Mouse (Mus musculus): Measurements from ENCODE around the gene Slc45a3. TPM values are rescaled to one million over a fixed set of nuclear protein-coding genes. Genes with fewer than 3 reads are reported as not detected.

The Slc45a3 gene
- polyA plus RNA-seq, 1 experiment: 4.3 TPM

DNA sequence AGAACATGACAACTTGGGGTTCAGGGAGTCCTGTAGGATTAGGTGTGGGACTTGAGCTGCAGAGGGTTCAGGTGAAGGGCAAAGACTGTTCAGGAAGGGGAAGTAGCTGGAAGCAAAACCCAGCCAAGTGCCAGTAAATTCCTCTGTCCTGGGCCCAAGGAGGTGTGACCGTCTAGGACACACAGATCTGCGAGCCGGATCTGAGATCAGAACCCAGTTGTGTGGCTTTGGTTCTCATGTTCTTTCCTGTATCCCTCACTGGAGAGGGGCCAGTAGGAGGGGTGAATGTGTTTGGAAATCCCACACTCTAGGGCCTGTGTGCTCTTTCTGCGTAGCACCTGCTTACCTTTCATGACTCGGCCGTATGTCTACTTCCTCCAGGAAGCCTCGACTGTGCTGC is 4.6 kb downstream of the Slc45a3 start:
- Histone ChIP-seq H3K27me3 (ENCODE audit: control insufficient read depth, insufficient read depth, low read length) (peaks cover 1% of the 10 kb centered on the region; the same call in 1 of the 2 replicates), H3K4me3 (replicated peaks; ENCODE audit: insufficient read depth, low read depth, low read length) (no peak overlapping the region), H3K27ac (ENCODE audit: insufficient read depth, low read length) (no peak overlapping the region), H3K4me1 (ENCODE audit: control insufficient read depth, insufficient read depth, low read length) (no peaks in the 10 kb centered on the region; the same call in 1 of the 2 replicates)
- TF ChIP-seq POLR2A (IDR thresholded peaks at IDR 0.05; ENCODE audit: borderline replicate concordance, insufficient read depth, low read length): no peak
- no peak for TF ChIP-seq CTCF (IDR thresholded peaks at IDR 0.05; ENCODE audit: borderline replicate concordance, insufficient read depth, low read depth, low read length)
- no peak for DNase-seq
- WGBS: 88% methylated on average over 7 of the region's 7 CpGs

- H3K4me1 ChIP-seq (ENCODE audit: control insufficient read depth, insufficient read depth, low read length): no peaks in the 10 kb centered on the region; the same call in 1 of the 2 replicates
- no peak for DNase-seq
- peaks cover under 1% of the 10 kb centered on the region; the same call in 1 of the 2 replicates for H3K27me3 ChIP-seq (ENCODE audit: control insufficient read depth, insufficient read depth, low read length)
- H3K27ac ChIP-seq (ENCODE audit: insufficient read depth, low read length): no peak overlapping the region
- H3K4me3 ChIP-seq (replicated peaks; ENCODE audit: insufficient read depth, low read depth, low read length): no peak overlapping the region
- WGBS: 27% methylated on average over 3 of the region's 3 CpGs
- TF ChIP-seq POLR2A (IDR thresholded peaks at IDR 0.05; ENCODE audit: borderline replicate concordance, insufficient read depth, low read length): no peak
- no peak for TF ChIP-seq CTCF (IDR thresholded peaks at IDR 0.05; ENCODE audit: borderline replicate concordance, insufficient read depth, low read depth, low read length)
These were observed 5.8 kb downstream of the Slc45a3 start for GRCm38 (mm10) chr1:131968556-131968955.

- H3K27ac ChIP-seq (ENCODE audit: insufficient read depth, low read length): no peak overlapping the region
- DNase-seq: no peak
- no peaks in the 10 kb centered on the region; the same call in 1 of the 2 replicates for H3K4me1 ChIP-seq (ENCODE audit: control insufficient read depth, insufficient read depth, low read length)
- no peaks in the 10 kb centered on the region; the same call in 1 of the 2 replicates for H3K27me3 ChIP-seq (ENCODE audit: control insufficient read depth, insufficient read depth, low read length)
- no peak for TF ChIP-seq CTCF (IDR thresholded peaks at IDR 0.05; ENCODE audit: borderline replicate concordance, insufficient read depth, low read depth, low read length)
- no peak for TF ChIP-seq POLR2A (IDR thresholded peaks at IDR 0.05; ENCODE audit: borderline replicate concordance, insufficient read depth, low read length)
- 51% methylated on average over 6 of the region's 6 CpGs for WGBS
- H3K4me3 ChIP-seq (replicated peaks; ENCODE audit: insufficient read depth, low read depth, low read length): no peak overlapping the region
These were observed 6.2 kb downstream of the Slc45a3 start for GRCm38 (mm10) chr1:131968983-131969382.

DNA sequence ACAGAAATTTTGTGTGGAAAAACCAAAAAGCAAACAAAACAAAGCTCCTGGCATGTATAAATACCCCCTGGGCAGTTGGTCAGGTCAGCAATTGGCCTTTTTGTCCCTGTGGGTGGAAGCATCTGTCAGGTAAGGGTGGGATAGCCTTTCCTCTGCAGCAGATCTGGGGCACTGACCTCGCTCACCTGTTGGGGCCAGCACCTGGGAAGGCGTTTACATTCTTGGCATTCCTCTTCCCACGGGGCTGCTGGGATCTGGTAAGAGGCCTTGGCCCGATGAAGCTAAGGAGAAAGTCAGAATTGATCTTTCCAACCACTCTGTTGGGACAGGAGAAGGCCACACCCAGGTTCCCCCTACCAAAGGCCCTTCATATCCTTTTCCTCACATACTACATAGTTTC is 7.1 kb downstream of the Slc45a3 start:
- Histone ChIP-seq H3K27me3 (ENCODE audit: control insufficient read depth, insufficient read depth, low read length) (no peaks in the 10 kb centered on the region), H3K4me3 (replicated peaks; ENCODE audit: insufficient read depth, low read depth, low read length) (no peak overlapping the region), H3K27ac (ENCODE audit: insufficient read depth, low read length) (no peak overlapping the region), H3K4me1 (ENCODE audit: control insufficient read depth, insufficient read depth, low read length) (no peaks in the 10 kb centered on the region; the same call in 1 of the 2 replicates)
- no peak for DNase-seq
- 75% methylated on average over 4 of the region's 4 CpGs for WGBS
- TF ChIP-seq CTCF (IDR thresholded peaks at IDR 0.05; ENCODE audit: borderline replicate concordance, insufficient read depth, low read depth, low read length): no peak
- TF ChIP-seq POLR2A (IDR thresholded peaks at IDR 0.05; ENCODE audit: borderline replicate concordance, insufficient read depth, low read length): no peak

DNA sequence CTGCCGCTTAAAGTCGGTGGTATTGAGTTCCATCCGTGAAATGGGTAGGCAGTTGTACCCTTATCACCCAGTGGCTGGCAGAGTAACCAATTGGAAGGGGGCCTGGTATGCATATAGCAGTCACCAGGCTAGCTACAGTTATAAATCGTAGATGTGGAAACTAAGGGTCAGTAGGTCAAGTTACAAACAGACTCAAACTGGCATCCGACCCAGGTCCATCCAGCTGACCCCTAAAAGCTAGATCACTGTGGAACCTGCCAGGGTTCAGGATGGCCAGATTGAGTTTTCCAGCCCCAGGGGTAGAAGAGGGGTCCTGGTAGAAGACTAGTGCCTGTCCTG is 7.5 kb downstream of the Slc45a3 start:
- Histone ChIP-seq H3K27ac (ENCODE audit: insufficient read depth, low read length) (no peak overlapping the region), H3K27me3 (ENCODE audit: control insufficient read depth, insufficient read depth, low read length) (no peaks in the 10 kb centered on the region), H3K4me1 (ENCODE audit: control insufficient read depth, insufficient read depth, low read length) (no peaks in the 10 kb centered on the region; the same call in 1 of the 2 replicates), H3K4me3 (replicated peaks; ENCODE audit: insufficient read depth, low read depth, low read length) (no peak overlapping the region)
- no peak for DNase-seq
- no peak for TF ChIP-seq POLR2A (IDR thresholded peaks at IDR 0.05; ENCODE audit: borderline replicate concordance, insufficient read depth, low read length)
- no peak for TF ChIP-seq CTCF (IDR thresholded peaks at IDR 0.05; ENCODE audit: borderline replicate concordance, insufficient read depth, low read depth, low read length)
- 76% methylated on average over 5 of the region's 5 CpGs for WGBS

- DNase-seq: no peak
- Histone ChIP-seq H3K4me1 (ENCODE audit: control insufficient read depth, insufficient read depth, low read length) (no peaks in the 10 kb centered on the region; the same call in 1 of the 2 replicates), H3K4me3 (replicated peaks; ENCODE audit: insufficient read depth, low read depth, low read length) (no peak overlapping the region), H3K27me3 (ENCODE audit: control insufficient read depth, insufficient read depth, low read length) (no peaks in the 10 kb centered on the region), H3K27ac (ENCODE audit: insufficient read depth, low read length) (no peak overlapping the region)
- 30% methylated on average over 16 of the region's 16 CpGs for WGBS
- no peak for TF ChIP-seq POLR2A (IDR thresholded peaks at IDR 0.05; ENCODE audit: borderline replicate concordance, insufficient read depth, low read length)
- TF ChIP-seq CTCF (IDR thresholded peaks at IDR 0.05; ENCODE audit: borderline replicate concordance, insufficient read depth, low read depth, low read length): no peak
These were observed 8.1 kb downstream of the Slc45a3 start for GRCm38 (mm10) chr1:131970661-131971520.

- no peak overlapping the region for H3K27ac ChIP-seq (ENCODE audit: insufficient read depth, low read length)
- no peaks in the 10 kb centered on the region for H3K27me3 ChIP-seq (ENCODE audit: control insufficient read depth, insufficient read depth, low read length)
- TF ChIP-seq POLR2A (IDR thresholded peaks at IDR 0.05; ENCODE audit: borderline replicate concordance, insufficient read depth, low read length) (no peak), CTCF (IDR thresholded peaks at IDR 0.05; ENCODE audit: borderline replicate concordance, insufficient read depth, low read depth, low read length) (no peak)
- no peak overlapping the region for H3K4me3 ChIP-seq (replicated peaks; ENCODE audit: insufficient read depth, low read depth, low read length)
- DNase-seq: no peak
- no peaks in the 10 kb centered on the region; the same call in 1 of the 2 replicates for H3K4me1 ChIP-seq (ENCODE audit: control insufficient read depth, insufficient read depth, low read length)
- WGBS: 54% methylated on average over 15 of the region's 15 CpGs
These were observed 9.2 kb downstream of the Slc45a3 start for GRCm38 (mm10) chr1:131971771-131972497.
